Mouse (Mus musculus) embryo, embryonic 11 days (tissue): ENCODE measurements around the gene Galnt10.
A peak's percentile ranks its signal among the peaks of the same experiment; 100 is the strongest.

Experiments
- DNase-seq: peaks from one replicate; pipeline ENCODE4 v3.0.0-alpha.2; 2015

Gene Galnt10

GRCm38 (mm10) chr11:57753538-57754203 lies 108.4 kb downstream of the Galnt10 start:
- DNase-seq = no peak

- DNase-seq = no peak
Observed at GRCm38 (mm10) chr11:57758621-57759020, 113.4 kb downstream of the Galnt10 start.

GRCm38 (mm10) chr11:57760509-57761058 lies 115.3 kb downstream of the Galnt10 start:
- DNase-seq = no peak

GRCm38 (mm10) chr11:57761347-57761746 lies 116.1 kb downstream of the Galnt10 start:
- no peak for DNase-seq

- DNase-seq = no peak
Observed at GRCm38 (mm10) chr11:57764124-57764523, 118.9 kb downstream of the Galnt10 start.

- DNase-seq = peak; percentile 49
Observed at GRCm38 (mm10) chr11:57766617-57767016, 121.4 kb downstream of the Galnt10 start.

- no peak for DNase-seq
Observed at GRCm38 (mm10) chr11:57767171-57767570, 121.9 kb downstream of the Galnt10 start.

- DNase-seq = no peak
Observed at GRCm38 (mm10) chr11:57770776-57771175, 125.5 kb downstream of the Galnt10 start.

GRCm38 (mm10) chr11:57771676-57772075 lies 126.4 kb downstream of the Galnt10 start:
- DNase-seq = no peak

- peak; percentile 53 for DNase-seq
Observed at GRCm38 (mm10) chr11:57773479-57773878, 128.2 kb downstream of the Galnt10 start.

- peak; percentile 58 for DNase-seq
Observed at GRCm38 (mm10) chr11:57773936-57774335, 128.7 kb downstream of the Galnt10 start.

GRCm38 (mm10) chr11:57775868-57776267 lies 130.6 kb downstream of the Galnt10 start:
- no peak for DNase-seq

GRCm38 (mm10) chr11:57776546-57776945 lies 131.3 kb downstream of the Galnt10 start:
- no peak for DNase-seq

GRCm38 (mm10) chr11:57778349-57778748 lies 133.1 kb downstream of the Galnt10 start:
- DNase-seq = peak; percentile 84

- no peak for DNase-seq
Observed at GRCm38 (mm10) chr11:57779824-57780223, 134.6 kb downstream of the Galnt10 start.

GRCm38 (mm10) chr11:57786616-57787418 lies 141.6 kb downstream of the Galnt10 start:
- DNase-seq = peak; percentile 59

GRCm38 (mm10) chr11:57787913-57788312 lies 142.7 kb downstream of the Galnt10 start:
- DNase-seq = no peak

- no peak for DNase-seq
Observed at GRCm38 (mm10) chr11:57790866-57791535, 145.8 kb downstream of the Galnt10 start.

- no peak for DNase-seq
Observed at GRCm38 (mm10) chr11:57795086-57795485, 149.8 kb downstream of the Galnt10 start.

- no peak for DNase-seq
Observed at GRCm38 (mm10) chr11:57797828-57798227, 152.6 kb downstream of the Galnt10 start.

- no peak for DNase-seq
Observed at GRCm38 (mm10) chr11:57799456-57799855, 154.2 kb downstream of the Galnt10 start.

- DNase-seq = no peak
Observed at GRCm38 (mm10) chr11:57800266-57800951, 155.2 kb downstream of the Galnt10 start.
